Mouse (Mus musculus): ENCODE measurements around the gene Ostf1. TPM values are rescaled to one million over a fixed set of nuclear protein-coding genes. Genes with fewer than 3 reads are reported as not detected.

The Ostf1 gene
- total and polyA plus RNA-seq, 3 experiments, result 88.0 to 322 (median 281) TPM

- H3K4me3 ChIP-seq (ENCODE audit: low read depth, low read length), result no peak overlapping the region; the same call in 1 of the 2 replicates
- H3K4me1 ChIP-seq (ENCODE audit: insufficient read depth, low read depth, low read length), result peaks cover 60% of the 10 kb centered on the region
- no peaks in the 10 kb centered on the region for H3K9me3 ChIP-seq (replicated peaks)
- peaks cover 54% of the 10 kb centered on the region for H3K36me3 ChIP-seq (replicated peaks)
- TF ChIP-seq GATA2 (IDR thresholded peaks at IDR 0.05; ENCODE audit: borderline replicate concordance, low read depth, low read length) (no peak), GATA1 (IDR thresholded peaks at IDR 0.05; ENCODE audit: borderline replicate concordance, low read length) (no peak), POLR2AphosphoS5 (IDR thresholded peaks at IDR 0.05; ENCODE audit: insufficient replicate concordance, low read depth, low read length) (no peak), CTCF (IDR thresholded peaks at IDR 0.05; ENCODE audit: low read depth, low read length) (no peak), TAL1 (conservative IDR thresholded peaks at IDR 0.05; ENCODE audit: low read depth, low read length) (no peak)
- no peak for ATAC-seq (ENCODE audit: extremely low read depth, insufficient number of reproducible peaks, low FRiP score, poor library complexity, severe bottlenecking)
- no peaks in the 10 kb centered on the region for H3K27me3 ChIP-seq (ENCODE audit: insufficient read depth, low read length)
- no peak for DNase-seq (ENCODE audit: low spot score)
Observed at GRCm38 (mm10) chr19:18643411-18643810, 11.8 kb upstream of the Ostf1 start.

GRCm38 (mm10) chr19:18641001-18641400 lies 9.4 kb upstream of the Ostf1 start:
- H3K27me3 ChIP-seq (ENCODE audit: insufficient read depth, low read length), result no peaks in the 10 kb centered on the region
- no peak for ATAC-seq (ENCODE audit: extremely low read depth, insufficient number of reproducible peaks, low FRiP score, poor library complexity, severe bottlenecking)
- peaks cover 73% of the 10 kb centered on the region for H3K36me3 ChIP-seq (replicated peaks)

GRCm38 (mm10) chr19:18639552-18639951 lies 7.9 kb upstream of the Ostf1 start:
- Histone ChIP-seq H3K36me3 (replicated peaks) (peaks cover 61% of the 10 kb centered on the region), H3K9me3 (replicated peaks) (no peaks in the 10 kb centered on the region), H3K4me1 (ENCODE audit: insufficient read depth, low read depth, low read length) (peaks cover 26% of the 10 kb centered on the region), H3K4me3 (ENCODE audit: low read depth, low read length) (no peak overlapping the region), H3K27me3 (ENCODE audit: insufficient read depth, low read length) (no peaks in the 10 kb centered on the region)
- ATAC-seq (ENCODE audit: extremely low read depth, insufficient number of reproducible peaks, low FRiP score, poor library complexity, severe bottlenecking), result no peak
- DNase-seq (ENCODE audit: low spot score), result no peak
- TF ChIP-seq GATA2 (IDR thresholded peaks at IDR 0.05; ENCODE audit: borderline replicate concordance, low read depth, low read length), result no peak
- TF ChIP-seq CTCF (IDR thresholded peaks at IDR 0.05; ENCODE audit: low read depth, low read length), result peak; percentile 60
- no peak for TF ChIP-seq GATA1 (IDR thresholded peaks at IDR 0.05; ENCODE audit: borderline replicate concordance, low read length)
- no peak for TF ChIP-seq TAL1 (conservative IDR thresholded peaks at IDR 0.05; ENCODE audit: low read depth, low read length)

More at GRCm38 (mm10) chr19:18641001-18641400, 9.4 kb upstream of the Ostf1 start:
- TF ChIP-seq POLR2AphosphoS5 (IDR thresholded peaks at IDR 0.05; ENCODE audit: insufficient replicate concordance, low read depth, low read length), result no peak
- TF ChIP-seq GATA1 (IDR thresholded peaks at IDR 0.05; ENCODE audit: borderline replicate concordance, low read length), result no peak
- no peak for TF ChIP-seq GATA2 (IDR thresholded peaks at IDR 0.05; ENCODE audit: borderline replicate concordance, low read depth, low read length)
- no peak for TF ChIP-seq CTCF (IDR thresholded peaks at IDR 0.05; ENCODE audit: low read depth, low read length)
- TF ChIP-seq TAL1 (conservative IDR thresholded peaks at IDR 0.05; ENCODE audit: low read depth, low read length), result no peak
- H3K9me3 ChIP-seq (replicated peaks), result no peaks in the 10 kb centered on the region
- no peak overlapping the region for H3K4me3 ChIP-seq (ENCODE audit: low read depth, low read length)
- H3K4me1 ChIP-seq (ENCODE audit: insufficient read depth, low read depth, low read length), result peaks cover 38% of the 10 kb centered on the region
- DNase-seq (ENCODE audit: low spot score), result no peak

DNA sequence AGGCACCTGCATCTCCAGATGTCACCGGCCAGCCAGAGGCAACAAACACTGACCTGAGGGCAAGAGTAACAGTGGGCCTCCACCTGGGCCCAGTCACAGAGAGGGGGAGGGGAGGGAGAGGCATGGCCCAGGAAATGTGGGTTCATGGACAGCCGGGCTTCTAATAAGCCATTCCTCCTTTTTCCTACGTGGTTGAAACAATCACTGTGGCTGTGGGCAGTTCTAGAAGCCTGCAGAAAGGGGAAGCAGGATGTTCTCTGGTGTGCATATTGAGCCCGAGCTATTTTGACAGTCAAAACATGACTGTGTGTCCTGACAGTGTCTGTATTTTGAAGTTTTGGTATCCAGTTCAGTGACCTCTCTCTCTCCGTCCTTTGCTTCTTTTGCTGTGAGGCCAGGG lies 7.3 kb upstream of the Ostf1 start:
- no peak overlapping the region for H3K4me3 ChIP-seq (ENCODE audit: low read depth, low read length)
- peaks cover 61% of the 10 kb centered on the region for H3K36me3 ChIP-seq (replicated peaks)
- H3K4me1 ChIP-seq (ENCODE audit: insufficient read depth, low read depth, low read length), result peaks cover 22% of the 10 kb centered on the region
- no peaks in the 10 kb centered on the region for H3K27me3 ChIP-seq (ENCODE audit: insufficient read depth, low read length)
- TF ChIP-seq CTCF (IDR thresholded peaks at IDR 0.05; ENCODE audit: low read depth, low read length) (no peak), GATA1 (IDR thresholded peaks at IDR 0.05; ENCODE audit: borderline replicate concordance, low read length) (no peak), POLR2AphosphoS5 (IDR thresholded peaks at IDR 0.05; ENCODE audit: insufficient replicate concordance, low read depth, low read length) (no peak), TAL1 (conservative IDR thresholded peaks at IDR 0.05; ENCODE audit: low read depth, low read length) (no peak), GATA2 (IDR thresholded peaks at IDR 0.05; ENCODE audit: borderline replicate concordance, low read depth, low read length) (no peak)
- no peaks in the 10 kb centered on the region for H3K9me3 ChIP-seq (replicated peaks)
- DNase-seq (ENCODE audit: low spot score) (no peak), ATAC-seq (ENCODE audit: extremely low read depth, insufficient number of reproducible peaks, low FRiP score, poor library complexity, severe bottlenecking) (no peak)

- Histone ChIP-seq H3K4me3 (ENCODE audit: low read depth, low read length) (no peak overlapping the region), H3K4me1 (ENCODE audit: insufficient read depth, low read depth, low read length) (peaks cover 14% of the 10 kb centered on the region), H3K9me3 (replicated peaks) (no peaks in the 10 kb centered on the region), H3K36me3 (replicated peaks) (peaks cover 57% of the 10 kb centered on the region), H3K27me3 (ENCODE audit: insufficient read depth, low read length) (no peaks in the 10 kb centered on the region)
- DNase-seq (ENCODE audit: low spot score) (no peak), ATAC-seq (ENCODE audit: extremely low read depth, insufficient number of reproducible peaks, low FRiP score, poor library complexity, severe bottlenecking) (no peak)
- no peak for TF ChIP-seq CTCF (IDR thresholded peaks at IDR 0.05; ENCODE audit: low read depth, low read length)
- TF ChIP-seq GATA2 (IDR thresholded peaks at IDR 0.05; ENCODE audit: borderline replicate concordance, low read depth, low read length), result no peak
- TF ChIP-seq POLR2AphosphoS5 (IDR thresholded peaks at IDR 0.05; ENCODE audit: insufficient replicate concordance, low read depth, low read length), result no peak
- no peak for TF ChIP-seq GATA1 (IDR thresholded peaks at IDR 0.05; ENCODE audit: borderline replicate concordance, low read length)
- no peak for TF ChIP-seq TAL1 (conservative IDR thresholded peaks at IDR 0.05; ENCODE audit: low read depth, low read length)
Observed at GRCm38 (mm10) chr19:18637954-18638353, 6.3 kb upstream of the Ostf1 start.

- TF ChIP-seq GATA1 (IDR thresholded peaks at IDR 0.05; ENCODE audit: borderline replicate concordance, low read length) (no peak), TAL1 (conservative IDR thresholded peaks at IDR 0.05; ENCODE audit: low read depth, low read length) (no peak), CTCF (IDR thresholded peaks at IDR 0.05; ENCODE audit: low read depth, low read length) (no peak), POLR2AphosphoS5 (IDR thresholded peaks at IDR 0.05; ENCODE audit: insufficient replicate concordance, low read depth, low read length) (no peak), GATA2 (IDR thresholded peaks at IDR 0.05; ENCODE audit: borderline replicate concordance, low read depth, low read length) (no peak)
- ATAC-seq (ENCODE audit: extremely low read depth, insufficient number of reproducible peaks, low FRiP score, poor library complexity, severe bottlenecking) (no peak), DNase-seq (ENCODE audit: low spot score) (no peak)
- Histone ChIP-seq H3K36me3 (replicated peaks) (peaks cover 31% of the 10 kb centered on the region), H3K4me3 (ENCODE audit: low read depth, low read length) (peak overlapping the region; percentile 99), H3K4me1 (ENCODE audit: insufficient read depth, low read depth, low read length) (peaks cover 34% of the 10 kb centered on the region), H3K27me3 (ENCODE audit: insufficient read depth, low read length) (no peaks in the 10 kb centered on the region), H3K9me3 (replicated peaks) (no peaks in the 10 kb centered on the region)
Observed at GRCm38 (mm10) chr19:18632231-18633185, 885 bp upstream of the Ostf1 start.
